Mouse (Mus musculus): ENCODE data around the gene 2210011C24Rik. TPM values are rescaled to one million over a fixed set of nuclear protein-coding genes. Genes with fewer than 3 reads are reported as not detected.
"Not testable (repeated sequence)": the region's sequence is repeated elsewhere in the genome, so short reads cannot be mapped to it uniquely, and the experiment has no call there.

2210011C24Rik gene
- polyA plus RNA-seq, 1 experiment from 2014 or later, result not detected

DNA sequence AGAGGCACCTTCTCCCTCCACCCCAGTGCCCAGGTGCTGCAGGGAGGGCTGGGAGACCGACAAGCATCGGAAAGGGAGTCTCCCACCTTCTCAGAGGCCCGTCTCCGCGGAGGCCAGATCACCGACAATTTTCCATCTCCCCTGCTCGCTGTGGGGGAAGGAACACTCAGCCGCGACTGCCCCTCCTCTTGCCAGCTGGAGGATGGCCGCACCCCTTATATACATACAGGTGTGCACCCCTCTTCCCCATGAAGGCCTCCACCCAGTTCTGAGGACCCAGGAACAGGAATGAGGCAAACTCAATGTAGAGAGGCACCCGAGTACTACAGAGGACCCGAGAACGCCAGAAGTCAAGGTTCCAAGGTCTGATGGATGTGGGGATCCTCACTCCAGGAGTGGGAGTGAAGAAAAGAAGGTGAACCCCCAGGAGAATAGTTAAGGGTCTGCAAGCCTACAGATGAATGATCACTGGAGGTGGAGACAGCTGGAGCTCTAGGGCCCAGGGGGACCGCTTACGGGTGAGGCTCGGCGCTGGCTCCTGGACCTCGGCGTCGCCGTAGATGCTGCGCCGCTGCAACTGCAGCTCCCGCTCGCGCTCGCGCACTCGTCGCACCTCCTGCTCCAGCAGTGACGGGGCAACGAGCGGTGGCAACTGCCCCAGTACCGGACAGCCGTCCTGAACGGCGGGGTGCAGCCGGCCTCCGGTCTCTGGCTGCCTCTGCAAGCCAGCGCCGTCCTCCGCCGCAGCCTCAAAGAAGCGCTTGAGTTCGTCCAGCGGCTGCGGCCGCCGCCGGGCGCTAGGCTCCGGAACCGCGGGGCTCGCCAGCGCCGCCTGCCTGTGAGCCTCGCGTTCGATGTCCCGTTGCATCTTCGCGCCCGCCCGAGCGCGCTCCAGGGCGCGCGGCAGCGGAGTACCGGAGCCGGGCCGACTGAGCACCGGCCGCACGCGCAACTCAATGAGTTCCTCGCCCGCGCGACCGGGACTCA, 1.1 kb downstream of the 2210011C24Rik start:
- DNase-seq (ENCODE audit: low spot score) (peak; percentile 88), ATAC-seq (ENCODE audit: low FRiP score) (peak; percentile 44)
- WGBS, result 2% methylated on average over 74 of the region's 83 CpGs
- Histone ChIP-seq H3K4me2 (replicated peaks; ENCODE audit: low read depth, low read length) (peak overlapping the region; percentile 93), H3K36me3 (ENCODE audit: control insufficient read depth, insufficient read depth, low read length) (no peaks in the 10 kb centered on the region), H3K9me3 (ENCODE audit: control insufficient read depth, low read length) (no peaks in the 10 kb centered on the region), H3K27ac (ENCODE audit: low read depth, low read length) (no peak overlapping the region), H3K4me1 (replicated peaks; ENCODE audit: control insufficient read depth, insufficient read depth, low read length) (peaks cover 13% of the 10 kb centered on the region), H3K27me3 (ENCODE audit: control insufficient read depth, insufficient read depth, low read length) (peaks cover 39% of the 10 kb centered on the region), H3K9ac (ENCODE audit: low read depth, low read length) (peak overlapping the region; percentile 53), H3K4me3 (ENCODE audit: low read depth, low read length) (peak overlapping the region; percentile 49)

DNA sequence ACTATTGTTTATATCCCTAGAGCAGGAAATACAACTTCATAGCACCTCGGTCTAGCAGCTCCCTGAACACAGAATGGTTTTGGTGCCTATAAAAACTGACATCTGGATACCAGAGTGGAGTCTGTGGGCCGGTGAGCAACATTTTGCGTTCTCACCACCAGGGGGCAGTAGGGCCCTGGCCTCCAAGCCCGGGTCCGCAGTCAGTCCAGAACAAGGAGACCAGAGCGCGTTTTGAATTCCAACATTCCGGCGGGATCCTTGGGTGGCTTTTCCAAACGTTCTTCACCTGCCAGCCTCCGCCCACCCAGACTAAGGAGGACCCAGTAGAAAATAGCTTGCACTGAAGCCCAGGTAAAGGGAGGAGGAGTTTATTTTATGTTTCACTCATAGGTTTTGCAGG, 2.1 kb downstream of the 2210011C24Rik start:
- no peak overlapping the region for H3K4me2 ChIP-seq (replicated peaks; ENCODE audit: low read depth, low read length)
- peaks cover 13% of the 10 kb centered on the region for H3K4me1 ChIP-seq (replicated peaks; ENCODE audit: control insufficient read depth, insufficient read depth, low read length)
- no peak overlapping the region for H3K9ac ChIP-seq (ENCODE audit: low read depth, low read length)
- peak; percentile 94 for DNase-seq (ENCODE audit: low spot score)
- no peak overlapping the region for H3K4me3 ChIP-seq (ENCODE audit: low read depth, low read length)
- no peak for ATAC-seq (ENCODE audit: low FRiP score)
- peaks cover 39% of the 10 kb centered on the region for H3K27me3 ChIP-seq (ENCODE audit: control insufficient read depth, insufficient read depth, low read length)
- H3K36me3 ChIP-seq (ENCODE audit: control insufficient read depth, insufficient read depth, low read length), result no peaks in the 10 kb centered on the region
- H3K27ac ChIP-seq (ENCODE audit: low read depth, low read length), result no peak overlapping the region
- WGBS, result 2% methylated on average over 11 of the region's 11 CpGs
- no peaks in the 10 kb centered on the region for H3K9me3 ChIP-seq (ENCODE audit: control insufficient read depth, low read length)

DNA sequence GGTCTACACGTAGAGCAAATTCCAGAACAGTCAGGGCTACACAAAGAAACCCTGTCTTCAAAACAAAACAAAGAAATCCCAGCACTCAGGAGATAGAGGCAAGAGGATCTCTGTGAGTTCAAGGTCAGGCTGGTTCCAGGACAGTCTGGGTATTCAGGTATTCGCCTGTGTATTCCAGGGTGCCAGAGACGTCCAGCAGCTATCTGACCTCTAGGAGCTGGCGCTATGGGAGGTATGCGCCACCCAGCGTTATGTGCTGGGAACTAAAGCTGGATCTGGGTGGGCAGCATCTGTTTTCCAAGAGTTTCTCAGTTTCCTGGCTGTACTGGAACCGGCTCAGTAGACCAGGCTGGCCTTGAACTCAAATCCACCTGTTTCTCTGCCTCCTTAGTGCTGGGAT, 3.6 kb downstream of the 2210011C24Rik start:
- Histone ChIP-seq H3K4me3 (ENCODE audit: low read depth, low read length) (no peak overlapping the region), H3K4me2 (replicated peaks; ENCODE audit: low read depth, low read length) (no peak overlapping the region), H3K27me3 (ENCODE audit: control insufficient read depth, insufficient read depth, low read length) (peaks cover 34% of the 10 kb centered on the region), H3K27ac (ENCODE audit: low read depth, low read length) (no peak overlapping the region), H3K36me3 (ENCODE audit: control insufficient read depth, insufficient read depth, low read length) (no peaks in the 10 kb centered on the region), H3K9ac (ENCODE audit: low read depth, low read length) (no peak overlapping the region), H3K4me1 (replicated peaks; ENCODE audit: control insufficient read depth, insufficient read depth, low read length) (peaks cover 17% of the 10 kb centered on the region), H3K9me3 (ENCODE audit: control insufficient read depth, low read length) (no peaks in the 10 kb centered on the region)
- ATAC-seq (ENCODE audit: low FRiP score), result no peak
- 33% methylated on average over 7 of the region's 7 CpGs for WGBS
- DNase-seq (ENCODE audit: low spot score), result peak; percentile 43

DNA sequence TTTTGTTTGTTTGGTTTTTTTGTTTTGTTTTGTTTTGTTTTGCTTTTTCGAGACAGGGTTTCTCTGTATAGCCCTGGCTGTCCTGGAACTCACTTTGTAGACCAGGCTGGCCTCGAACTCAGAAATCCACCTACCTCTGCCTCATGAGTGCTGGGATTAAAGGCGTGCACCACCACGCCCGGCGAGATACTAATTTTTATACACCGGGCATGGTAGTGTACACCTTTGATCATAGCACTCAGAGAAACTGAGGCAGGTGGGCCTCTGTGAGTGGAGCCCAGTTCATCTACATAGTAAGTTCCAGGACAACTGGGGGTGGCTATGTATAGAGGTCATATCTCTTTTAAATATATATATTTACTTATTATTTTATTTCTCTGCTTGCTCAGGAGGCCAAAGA, 6.5 kb downstream of the 2210011C24Rik start:
- not testable (repeated sequence) for H3K9me3 ChIP-seq (ENCODE audit: control insufficient read depth, low read length); H3K4me2 ChIP-seq (replicated peaks; ENCODE audit: low read depth, low read length); DNase-seq (ENCODE audit: low spot score); ATAC-seq (ENCODE audit: low FRiP score); H3K27ac ChIP-seq (ENCODE audit: low read depth, low read length); H3K36me3 ChIP-seq (ENCODE audit: control insufficient read depth, insufficient read depth, low read length); H3K4me3 ChIP-seq (ENCODE audit: low read depth, low read length); H3K9ac ChIP-seq (ENCODE audit: low read depth, low read length)
- peaks cover 28% of the 10 kb centered on the region for H3K27me3 ChIP-seq (ENCODE audit: control insufficient read depth, insufficient read depth, low read length)
- H3K4me1 ChIP-seq (replicated peaks; ENCODE audit: control insufficient read depth, insufficient read depth, low read length), result peaks cover 11% of the 10 kb centered on the region
- WGBS, result 93% methylated on average over 7 of the region's 7 CpGs

DNA sequence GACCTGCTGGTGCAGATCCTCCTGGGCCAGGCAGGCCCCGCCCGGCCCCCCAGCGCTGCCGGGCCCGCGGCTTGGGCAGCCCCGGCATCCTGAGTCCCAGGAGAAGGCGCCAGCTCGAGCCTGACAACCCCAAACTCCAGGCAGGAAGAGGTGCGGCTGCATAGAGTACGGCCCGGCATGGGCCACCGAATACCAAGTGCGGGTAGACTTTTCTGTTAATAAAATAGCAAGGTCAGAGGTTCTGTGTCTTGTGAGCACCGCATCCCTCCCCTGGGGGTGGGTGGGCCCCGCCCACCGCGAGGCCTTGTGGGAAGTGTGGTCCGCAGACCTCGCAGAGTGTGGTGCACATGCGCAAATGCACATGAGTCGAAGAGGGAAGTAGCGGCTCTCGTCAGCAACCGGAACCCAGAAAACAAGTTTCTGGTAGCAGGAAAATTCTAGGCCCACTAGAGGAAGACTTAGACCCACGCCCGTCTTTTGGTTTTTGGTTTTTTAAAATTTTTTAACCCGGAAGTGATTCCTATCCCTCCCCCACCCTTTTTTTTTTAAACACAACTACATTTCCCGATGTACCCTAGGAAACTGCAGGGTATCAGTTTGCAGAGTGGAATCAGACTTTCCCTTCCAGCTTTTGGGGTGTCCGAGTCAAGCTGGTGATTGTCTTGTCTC, 7.3 kb downstream of the 2210011C24Rik start:
- ATAC-seq (ENCODE audit: low FRiP score), result peak; percentile 82

DNA sequence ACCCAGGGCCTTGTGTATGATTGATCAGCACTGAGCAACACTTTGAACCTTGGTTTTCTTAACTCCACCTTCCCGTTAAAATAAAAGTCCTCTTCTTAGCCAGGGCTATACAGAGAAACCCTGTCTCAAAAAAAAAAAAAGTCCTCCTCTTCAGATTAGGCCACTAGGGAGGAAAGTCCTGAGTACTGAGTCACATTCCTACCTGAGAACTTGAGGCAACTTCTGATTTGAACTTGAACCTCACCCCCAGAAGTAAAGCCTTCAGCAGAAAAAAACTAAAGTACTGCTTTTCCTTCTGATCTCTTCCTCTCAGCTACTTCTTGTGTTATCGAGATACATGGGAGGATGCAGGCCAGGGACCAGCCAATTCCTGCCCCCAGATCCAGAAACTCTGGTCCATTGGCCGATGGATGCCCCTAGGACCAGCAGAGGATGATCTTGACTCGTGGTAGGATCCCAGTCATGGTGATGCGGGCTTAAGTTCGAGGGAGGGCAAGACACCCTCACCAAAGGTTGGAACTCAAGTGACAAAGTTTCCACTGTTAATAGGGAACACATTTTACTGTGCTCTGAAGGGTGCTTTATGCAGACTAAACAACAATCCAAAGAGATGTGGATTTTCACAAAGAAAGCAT, 8.2 kb downstream of the 2210011C24Rik start:
- Histone ChIP-seq H3K36me3 (ENCODE audit: control insufficient read depth, insufficient read depth, low read length) (peaks cover 5% of the 10 kb centered on the region; the same call in 1 of the 2 replicates), H3K9me3 (ENCODE audit: control insufficient read depth, low read length) (no peaks in the 10 kb centered on the region), H3K4me1 (replicated peaks; ENCODE audit: control insufficient read depth, insufficient read depth, low read length) (peaks cover 17% of the 10 kb centered on the region), H3K4me2 (replicated peaks; ENCODE audit: low read depth, low read length) (peak overlapping the region; percentile 84; the same call in 1 of the 2 replicates), H3K27me3 (ENCODE audit: control insufficient read depth, insufficient read depth, low read length) (peaks cover 27% of the 10 kb centered on the region), H3K4me3 (ENCODE audit: low read depth, low read length) (no peak overlapping the region), H3K27ac (ENCODE audit: low read depth, low read length) (no peak overlapping the region), H3K9ac (ENCODE audit: low read depth, low read length) (no peak overlapping the region)
- 76% methylated on average over 6 of the region's 6 CpGs for WGBS
- DNase-seq (ENCODE audit: low spot score), result no peak
- ATAC-seq (ENCODE audit: low FRiP score), result no peak

More for the DNA sequence above, 7.3 kb downstream of the 2210011C24Rik start:
- DNase-seq (ENCODE audit: low spot score), result peak; percentile 94
- peak overlapping the region; percentile 84 for H3K4me2 ChIP-seq (replicated peaks; ENCODE audit: low read depth, low read length)
- H3K4me1 ChIP-seq (replicated peaks; ENCODE audit: control insufficient read depth, insufficient read depth, low read length), result peaks cover 9% of the 10 kb centered on the region
- 0 out of 2 replicates have a peak overlapping the region, but pooled peaks have one; percentile 9 for H3K27ac ChIP-seq (ENCODE audit: low read depth, low read length)
- no peaks in the 10 kb centered on the region for H3K9me3 ChIP-seq (ENCODE audit: control insufficient read depth, low read length)
- under 1% methylated on average over 29 of the region's 30 CpGs for WGBS
- H3K36me3 ChIP-seq (ENCODE audit: control insufficient read depth, insufficient read depth, low read length), result peaks cover under 1% of the 10 kb centered on the region; the same call in 1 of the 2 replicates
- H3K4me3 ChIP-seq (ENCODE audit: low read depth, low read length), result peak overlapping the region; percentile 51
- peaks cover 24% of the 10 kb centered on the region for H3K27me3 ChIP-seq (ENCODE audit: control insufficient read depth, insufficient read depth, low read length)
- peak overlapping the region; percentile 65 for H3K9ac ChIP-seq (ENCODE audit: low read depth, low read length)

DNA sequence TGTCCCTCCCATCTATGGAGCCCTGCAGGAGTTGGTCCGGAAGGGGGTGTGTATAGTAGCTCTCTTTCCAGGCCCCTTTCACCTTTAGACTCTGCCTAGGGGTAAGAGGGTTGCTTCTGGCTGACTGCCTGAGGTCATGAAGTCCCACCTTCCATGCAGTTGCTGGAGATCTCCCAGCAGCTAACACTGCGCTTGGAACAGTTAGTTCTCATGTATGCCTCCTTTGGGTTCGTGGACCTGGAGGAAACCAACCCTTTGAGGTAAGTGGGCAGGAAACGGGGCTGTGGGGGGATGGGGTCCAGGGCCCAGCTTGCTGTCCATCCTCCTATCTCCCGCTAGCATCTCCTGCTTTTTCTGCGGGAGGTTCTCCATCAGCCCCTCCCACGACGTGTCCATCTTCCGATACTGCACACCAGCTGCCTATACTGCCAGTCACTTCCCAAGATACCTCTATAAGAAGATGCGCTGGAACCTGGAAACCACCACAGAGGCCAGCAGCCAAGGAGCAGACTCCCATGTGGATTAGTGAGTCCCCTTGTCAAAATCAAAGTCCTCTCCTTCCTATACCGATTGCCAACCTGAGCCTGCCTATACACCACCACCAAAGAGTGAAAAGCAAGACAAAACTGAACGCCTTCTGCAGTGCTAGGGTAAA, 8.9 kb downstream of the 2210011C24Rik start:
- no peaks in the 10 kb centered on the region for H3K9me3 ChIP-seq (ENCODE audit: control insufficient read depth, low read length)
- DNase-seq (ENCODE audit: low spot score) (no peak), ATAC-seq (ENCODE audit: low FRiP score) (no peak)
- peaks cover 18% of the 10 kb centered on the region for H3K4me1 ChIP-seq (replicated peaks; ENCODE audit: control insufficient read depth, insufficient read depth, low read length)
- H3K36me3 ChIP-seq (ENCODE audit: control insufficient read depth, insufficient read depth, low read length), result peaks cover 5% of the 10 kb centered on the region; the same call in 1 of the 2 replicates
- H3K9ac ChIP-seq (ENCODE audit: low read depth, low read length), result no peak overlapping the region
- WGBS, result 59% methylated on average over 12 of the region's 12 CpGs
- peaks cover 27% of the 10 kb centered on the region for H3K27me3 ChIP-seq (ENCODE audit: control insufficient read depth, insufficient read depth, low read length)
- H3K4me2 ChIP-seq (replicated peaks; ENCODE audit: low read depth, low read length), result no peak overlapping the region
- H3K27ac ChIP-seq (ENCODE audit: low read depth, low read length), result no peak overlapping the region
- H3K4me3 ChIP-seq (ENCODE audit: low read depth, low read length), result no peak overlapping the region
